Mouse (Mus musculus) T-cell, adult 2 months (primary cell): Measurements from ENCODE around the gene Slc29a1.

ENCODE experiments used
- DNase-seq: peaks from one replicate; pipeline ENCODE4 v3.0.0; 2022; ENCODE audit warnings: low spot score

Slc29a1 gene

GRCm38 (mm10) chr17:45551249-45551796 lies 48.1 kb downstream of the Slc29a1 start:
- no peak for DNase-seq

DNA sequence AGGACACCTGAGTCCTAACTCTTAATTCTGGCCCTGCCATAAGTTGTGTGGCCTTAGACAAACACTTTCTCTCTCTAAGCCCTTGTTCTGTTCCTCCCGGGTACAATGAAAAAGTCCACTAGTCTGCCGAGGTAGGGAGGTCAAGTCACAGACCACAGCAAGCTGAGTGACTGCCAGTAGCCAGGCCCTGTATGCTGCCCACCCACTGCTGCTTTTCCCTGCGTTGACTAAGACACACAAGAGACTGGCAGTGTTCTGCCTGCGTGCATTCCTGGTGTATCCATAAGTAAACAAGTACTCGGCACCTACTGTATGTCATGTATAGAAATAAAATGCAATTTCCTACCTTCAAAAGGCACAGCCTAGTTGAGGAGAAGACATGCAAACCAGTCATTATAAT lies 49.2 kb downstream of the Slc29a1 start:
- no peak for DNase-seq

GRCm38 (mm10) chr17:45549617-45550181 lies 49.7 kb downstream of the Slc29a1 start, which contains the start of gene Tmem151b:
TSS of gene Tmem151b (minus strand) at chr17:45549677.
- no peak for DNase-seq

DNA sequence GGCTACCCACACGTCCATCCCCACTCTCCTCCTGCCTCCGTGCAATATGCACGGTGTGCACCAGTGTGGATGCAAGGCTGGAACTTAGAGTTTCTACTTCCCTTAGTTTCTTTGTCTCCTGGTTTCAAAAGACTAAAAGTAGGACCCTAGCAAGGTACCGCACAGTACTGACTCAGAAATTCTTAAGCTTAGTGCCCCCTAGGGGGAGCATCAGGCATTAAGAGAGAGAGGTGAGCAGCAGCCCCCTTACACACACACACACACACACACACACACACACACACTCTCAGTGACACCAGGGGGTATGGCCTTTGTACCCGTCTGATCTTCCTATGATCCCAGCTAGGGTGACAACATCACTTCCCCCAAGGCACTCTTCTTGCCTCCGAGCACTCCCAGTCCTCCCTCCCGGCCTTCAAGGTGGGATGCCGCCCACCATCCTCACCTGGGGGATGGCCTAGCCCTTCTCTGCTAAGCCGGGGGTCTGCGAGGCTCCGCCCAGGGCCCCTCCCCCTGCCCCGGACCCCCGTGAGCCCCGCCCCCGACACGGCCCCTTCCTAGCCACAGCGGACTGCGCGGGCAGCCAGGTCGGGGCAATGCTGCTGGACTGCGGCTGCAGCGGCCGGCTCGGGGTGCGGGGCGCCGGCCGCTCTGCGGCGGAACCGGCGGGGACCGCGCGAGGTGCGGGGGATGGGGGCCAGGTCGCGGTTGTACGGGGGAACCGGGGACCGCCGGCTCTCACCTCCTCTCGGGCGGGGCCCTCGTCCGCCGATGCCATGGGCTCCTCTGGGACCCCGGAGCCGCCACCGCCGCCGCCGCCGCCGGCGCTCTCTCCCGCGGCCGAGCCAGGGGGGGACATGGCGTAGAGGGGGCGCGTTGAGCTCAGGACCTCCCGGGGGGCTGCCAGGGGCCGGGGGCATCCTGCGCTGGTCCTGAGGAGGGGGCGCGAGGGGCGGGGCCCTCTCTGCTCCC lies 50.6 kb downstream of the Slc29a1 start:
- DNase-seq: peak; percentile 47

GRCm38 (mm10) chr17:45547461-45548190 lies 51.8 kb downstream of the Slc29a1 start:
- DNase-seq: no peak

GRCm38 (mm10) chr17:45546941-45547340 lies 52.5 kb downstream of the Slc29a1 start:
- no peak for DNase-seq

- no peak for DNase-seq
These were observed 54.0 kb downstream of the Slc29a1 start for GRCm38 (mm10) chr17:45545278-45545961.

DNA sequence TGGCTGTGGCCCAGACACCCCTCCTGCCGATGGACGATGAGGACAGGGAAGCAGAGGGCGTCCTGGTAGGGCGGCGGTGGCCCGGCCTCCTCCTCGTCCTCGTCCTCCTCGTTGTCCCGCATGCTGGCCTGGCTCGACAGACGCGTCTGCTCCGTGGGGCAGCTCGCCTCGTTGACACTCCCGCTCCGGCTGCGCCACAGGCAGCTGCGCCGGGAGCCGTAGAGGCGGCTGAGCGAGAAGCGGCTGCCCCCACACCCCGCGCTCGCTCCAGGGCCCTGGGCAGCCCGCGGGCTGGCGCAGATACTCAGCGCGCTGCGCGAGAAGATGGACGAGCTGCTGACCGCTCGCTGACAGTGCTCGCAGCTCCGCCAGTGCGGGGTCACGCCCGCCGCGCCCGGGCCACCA lies 54.5 kb downstream of the Slc29a1 start:
- DNase-seq: no peak

GRCm38 (mm10) chr17:45544001-45544872 lies 55.2 kb downstream of the Slc29a1 start:
- no peak for DNase-seq

- DNase-seq: no peak
These were observed 56.3 kb downstream of the Slc29a1 start for GRCm38 (mm10) chr17:45543115-45543514.

DNA sequence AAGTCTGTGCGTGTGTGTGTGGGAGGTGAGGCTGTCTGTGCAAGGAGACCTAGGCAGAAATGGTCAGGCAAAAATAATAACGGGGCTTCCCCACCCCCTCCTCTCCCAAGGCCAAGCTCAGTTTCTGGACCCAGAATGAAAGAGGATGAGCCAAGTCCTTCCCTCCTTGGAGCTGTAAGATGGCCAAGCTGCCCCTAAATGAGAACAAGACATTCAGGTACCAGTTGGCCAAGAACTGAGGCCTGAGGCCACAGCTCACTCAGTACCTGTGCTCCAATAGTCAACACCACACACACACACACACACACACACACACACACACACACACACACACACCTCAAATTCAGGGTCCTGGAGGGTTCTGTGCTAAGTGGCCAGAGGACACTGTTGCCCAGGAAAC lies 56.7 kb downstream of the Slc29a1 start:
- no peak for DNase-seq

- no peak for DNase-seq
These were observed 57.3 kb downstream of the Slc29a1 start for GRCm38 (mm10) chr17:45542129-45542528.

DNA sequence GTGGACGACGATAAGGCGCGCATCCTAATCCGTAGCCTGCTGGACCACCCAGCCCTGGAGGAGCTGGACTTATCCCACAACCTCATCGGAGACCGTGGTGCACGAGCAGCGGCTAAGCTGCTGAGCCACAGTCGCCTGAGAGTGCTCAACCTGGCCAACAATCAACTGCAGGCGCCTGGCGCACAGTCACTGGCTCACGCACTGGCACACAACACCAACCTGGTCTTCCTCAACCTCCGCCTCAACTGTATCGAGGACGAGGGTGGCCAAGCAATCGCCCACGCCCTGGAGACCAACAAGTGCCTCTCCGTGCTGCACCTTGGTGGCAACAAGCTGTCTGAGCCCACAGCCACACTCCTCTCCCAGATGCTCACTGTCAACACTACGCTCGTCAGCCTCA lies 59.7 kb downstream of the Slc29a1 start:
- no peak for DNase-seq

DNA sequence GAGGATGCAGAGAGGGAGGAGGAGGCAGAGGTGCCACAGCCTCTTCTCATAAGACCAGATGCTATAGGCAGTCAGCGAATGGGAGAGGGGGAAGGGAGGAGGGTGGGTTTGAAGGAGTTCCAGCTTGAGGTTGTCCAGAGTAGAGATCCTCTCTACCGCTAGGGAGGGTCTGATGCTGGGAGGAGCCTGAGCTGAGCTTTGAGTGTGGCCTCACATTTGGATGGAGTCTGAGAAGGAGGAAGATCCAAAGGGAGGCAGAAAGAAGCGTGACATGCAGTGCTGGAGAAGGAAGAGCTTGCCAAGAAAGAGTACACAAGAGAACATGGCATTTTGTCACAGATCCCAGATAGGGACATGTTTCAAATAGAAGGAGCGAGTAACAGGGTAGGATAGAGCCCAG lies 61.0 kb downstream of the Slc29a1 start:
- DNase-seq: no peak

DNA sequence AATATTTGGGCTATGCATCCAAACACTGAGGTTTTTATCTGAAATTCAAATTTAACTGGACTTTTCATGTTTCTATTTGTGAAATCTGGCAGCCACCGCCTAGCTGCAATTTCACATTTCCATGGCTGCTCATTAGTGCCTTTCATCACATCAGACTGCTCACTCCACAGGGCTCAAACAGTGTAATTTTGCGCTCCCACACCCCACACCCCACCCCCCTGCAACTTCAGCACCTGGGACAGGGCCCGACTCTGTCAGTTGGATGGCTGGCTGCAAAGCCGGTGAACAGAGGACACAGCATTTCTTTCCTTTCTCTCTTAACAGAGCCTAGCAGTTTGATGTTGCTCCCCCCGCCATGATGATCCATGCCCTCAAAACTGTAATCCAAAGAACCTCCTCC lies 63.1 kb downstream of the Slc29a1 start:
- DNase-seq: no peak
